Mouse (Mus musculus): ENCODE measurements at regions not wholly inside any gene's neighbourhood (a gene's known extent, or its start where the extent isn't known, plus 50 kb on each side); places are given as distances from the start of the nearest gene placed in this dataset.

DNA sequence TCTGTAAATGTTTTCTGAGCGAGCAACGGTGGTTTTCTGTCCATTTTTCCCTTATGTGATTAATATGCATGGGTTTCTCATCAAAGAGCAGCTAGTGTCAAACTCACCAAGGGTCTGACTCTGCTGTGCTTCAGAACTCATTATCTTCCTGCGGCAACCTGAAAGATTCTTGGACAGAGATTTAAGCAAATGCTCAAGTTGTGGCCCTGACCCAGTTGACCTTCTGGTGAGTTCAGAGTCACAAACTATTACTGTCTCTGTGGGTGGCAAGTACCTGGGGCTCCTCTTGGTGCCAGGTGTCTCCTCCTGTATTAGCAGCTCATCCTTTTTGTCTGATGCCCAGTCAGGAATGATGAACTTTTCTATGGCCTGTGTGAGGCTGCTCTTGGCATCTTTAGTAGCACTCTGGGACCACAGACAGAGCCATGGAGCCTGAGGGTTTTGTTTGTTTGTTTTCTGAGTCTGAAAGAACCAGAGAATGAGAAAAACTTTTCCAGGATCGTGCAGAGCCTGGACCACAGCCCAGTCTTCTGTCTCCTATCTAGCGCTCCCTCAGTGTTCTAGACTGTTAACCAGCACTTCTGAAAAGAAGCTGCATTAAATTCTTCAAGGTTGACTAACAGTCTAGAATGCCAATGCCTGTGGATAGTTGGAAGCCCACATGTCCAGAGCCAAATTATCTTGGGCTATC is 124.1 kb upstream of the Wscd1 start:
- 64% methylated on average over 5 of the region's 5 CpGs for WGBS

DNA sequence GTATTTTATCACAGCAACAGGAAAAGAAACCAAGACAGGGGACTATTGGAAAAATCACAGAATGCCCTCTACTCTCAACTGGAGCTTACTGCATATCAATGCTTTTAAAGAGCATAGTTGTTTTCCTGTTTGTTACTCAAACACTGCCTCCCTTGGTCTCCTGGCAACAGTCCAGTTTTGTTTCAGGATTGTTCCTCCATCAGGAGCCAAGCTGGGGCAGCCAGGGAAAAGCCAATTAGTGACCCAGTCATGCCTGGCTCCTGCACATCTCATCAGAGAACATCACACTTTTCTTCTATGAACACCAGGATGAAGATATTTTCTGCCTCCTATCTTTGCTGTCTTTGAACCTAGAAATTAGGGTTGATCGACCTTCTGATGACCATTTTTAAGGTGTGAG is 113.6 kb upstream of the Wscd1 start:
- WGBS, result 79% methylated on average over 1 of the region's 1 CpGs
- H3K4me1 ChIP-seq (replicated peaks), result peaks cover 14% of the 10 kb centered on the region; the same call in 1 of the 2 replicates
- H3K27me3 ChIP-seq, result no peaks in the 10 kb centered on the region
- H3K4me2 ChIP-seq, result no peak overlapping the region
- no peak for ATAC-seq (ENCODE audit: low FRiP score, low read depth)
- H3K27ac ChIP-seq (replicated peaks), result no peak overlapping the region
- no peak overlapping the region for H3K9ac ChIP-seq
- H3K4me3 ChIP-seq, result no peak overlapping the region
- H3K36me3 ChIP-seq, result no peaks in the 10 kb centered on the region
- H3K9me3 ChIP-seq, result no peaks in the 10 kb centered on the region

More for the DNA sequence above, 124.1 kb upstream of the Wscd1 start:
- H3K9me3 ChIP-seq, result no peaks in the 10 kb centered on the region
- no peaks in the 10 kb centered on the region for H3K36me3 ChIP-seq
- H3K27me3 ChIP-seq, result no peaks in the 10 kb centered on the region
- H3K9ac ChIP-seq, result no peak overlapping the region
- no peak overlapping the region for H3K4me2 ChIP-seq
- no peak overlapping the region for H3K4me3 ChIP-seq
- no peak for ATAC-seq (ENCODE audit: low FRiP score, low read depth)
- no peak overlapping the region for H3K27ac ChIP-seq (replicated peaks)
- H3K4me1 ChIP-seq (replicated peaks), result no peaks in the 10 kb centered on the region

GRCm38 (mm10) chr11:71636785-71637184 is 112.9 kb upstream of the Wscd1 start:
- H3K27ac ChIP-seq (replicated peaks), result 0 out of 2 replicates have a peak overlapping the region, but pooled peaks have one; percentile 21
- ATAC-seq (ENCODE audit: low FRiP score, low read depth), result peak; percentile 45; the same call in 1 of the 2 replicates
- H3K4me1 ChIP-seq (replicated peaks), result peaks cover 14% of the 10 kb centered on the region; the same call in 1 of the 2 replicates
- H3K27me3 ChIP-seq, result no peaks in the 10 kb centered on the region
- WGBS, result 16% methylated on average over 5 of the region's 5 CpGs
- H3K36me3 ChIP-seq, result no peaks in the 10 kb centered on the region
- no peak overlapping the region for H3K9ac ChIP-seq
- no peak overlapping the region for H3K4me3 ChIP-seq
- H3K4me2 ChIP-seq, result no peak overlapping the region
- H3K9me3 ChIP-seq, result no peaks in the 10 kb centered on the region

GRCm38 (mm10) chr11:71642886-71643285 is 106.8 kb upstream of the Wscd1 start:
- Histone ChIP-seq H3K4me1 (replicated peaks) (no peaks in the 10 kb centered on the region; the same call in 1 of the 2 replicates), H3K36me3 (no peaks in the 10 kb centered on the region), H3K9me3 (no peaks in the 10 kb centered on the region), H3K9ac (no peak overlapping the region), H3K4me2 (no peak overlapping the region), H3K27ac (replicated peaks) (no peak overlapping the region), H3K27me3 (no peaks in the 10 kb centered on the region), H3K4me3 (no peak overlapping the region)
- ATAC-seq (ENCODE audit: low FRiP score, low read depth), result no peak
- 82% methylated on average over 5 of the region's 5 CpGs for WGBS

DNA sequence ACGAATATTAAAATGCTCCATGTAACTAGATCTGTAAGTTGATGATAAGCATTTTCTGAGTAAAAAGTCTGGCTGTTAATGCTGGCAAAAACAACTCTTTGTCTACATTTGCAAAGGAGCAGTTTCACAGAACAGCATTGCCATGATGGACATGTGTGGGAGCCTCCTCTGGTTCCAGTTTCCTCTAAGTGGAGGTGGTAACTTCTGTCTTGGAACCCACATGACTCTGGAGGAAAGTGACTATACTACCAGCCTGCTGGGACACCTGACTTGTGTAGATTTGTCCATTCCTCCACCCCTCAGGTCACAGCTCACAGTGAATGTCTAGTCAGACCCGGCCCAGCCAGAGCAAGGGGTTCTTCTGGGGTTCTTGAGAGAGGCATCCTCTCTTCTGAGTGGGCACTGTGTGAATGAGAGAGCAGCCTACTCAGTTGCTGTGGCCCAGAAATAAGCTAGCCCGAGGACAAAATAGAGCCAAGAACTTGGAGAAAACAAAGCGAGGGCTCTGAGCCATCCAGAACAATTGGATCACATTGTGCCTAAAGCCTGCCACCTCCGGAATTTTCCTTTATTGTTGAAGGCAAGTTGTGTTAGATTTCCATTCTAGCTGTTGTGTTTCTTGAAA is 97.9 kb upstream of the Wscd1 start:
- Histone ChIP-seq H3K4me1 (replicated peaks) (peaks cover 6% of the 10 kb centered on the region; the same call in 1 of the 2 replicates), H3K27me3 (no peaks in the 10 kb centered on the region), H3K4me3 (no peak overlapping the region), H3K27ac (replicated peaks) (no peak overlapping the region), H3K9me3 (no peaks in the 10 kb centered on the region), H3K9ac (no peak overlapping the region), H3K36me3 (no peaks in the 10 kb centered on the region), H3K4me2 (no peak overlapping the region)
- WGBS, result 82% methylated on average over 5 of the region's 5 CpGs
- ATAC-seq (ENCODE audit: low FRiP score, low read depth), result no peak

DNA sequence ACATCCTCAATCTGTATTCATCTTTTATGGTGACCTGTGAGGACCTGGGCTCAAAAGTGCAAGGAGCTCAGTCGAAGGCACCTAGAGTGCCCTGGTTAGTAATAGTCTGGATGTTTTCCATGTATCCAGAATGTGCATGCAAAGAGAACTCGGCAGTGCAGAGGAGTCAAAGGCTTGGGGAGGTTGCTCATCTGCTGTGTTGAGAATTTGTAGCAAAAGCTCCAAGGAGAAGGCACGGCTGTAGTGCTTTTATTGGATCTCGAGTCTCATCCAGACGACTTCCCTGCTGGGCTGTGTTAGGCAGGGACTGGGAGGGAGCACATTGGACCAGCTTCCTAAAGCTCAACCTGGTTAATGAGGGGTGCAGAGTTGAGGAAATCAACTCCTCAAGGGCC is 97.3 kb upstream of the Wscd1 start:
- ATAC-seq (ENCODE audit: low FRiP score, low read depth), result no peak
- H3K27me3 ChIP-seq, result no peaks in the 10 kb centered on the region
- 74% methylated on average over 5 of the region's 5 CpGs for WGBS
- H3K4me3 ChIP-seq, result no peak overlapping the region
- H3K4me2 ChIP-seq, result no peak overlapping the region
- H3K4me1 ChIP-seq (replicated peaks), result peaks cover 7% of the 10 kb centered on the region; the same call in 1 of the 2 replicates
- no peaks in the 10 kb centered on the region for H3K9me3 ChIP-seq
- H3K27ac ChIP-seq (replicated peaks), result no peak overlapping the region
- H3K9ac ChIP-seq, result no peak overlapping the region
- no peaks in the 10 kb centered on the region for H3K36me3 ChIP-seq

DNA sequence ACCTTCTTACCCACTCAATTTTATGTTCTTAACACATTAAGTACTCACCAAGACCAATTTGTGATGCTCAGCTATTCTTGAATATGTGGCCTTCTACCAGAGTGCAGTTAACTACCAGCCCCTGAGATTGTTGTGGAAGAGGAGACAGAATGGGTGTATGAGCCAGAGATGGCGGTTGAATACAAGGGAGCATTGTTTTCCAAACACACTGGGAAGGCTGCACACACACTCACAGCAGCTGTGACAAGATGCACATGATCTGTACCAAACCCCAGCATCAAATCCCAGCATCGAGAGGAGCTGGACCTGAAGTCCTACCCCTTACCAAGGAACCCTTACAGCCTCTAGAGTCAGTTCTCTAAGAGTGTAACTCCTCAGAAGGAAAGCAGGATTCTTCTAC is 91.4 kb upstream of the Wscd1 start:
- Histone ChIP-seq H3K4me2 (no peak overlapping the region), H3K27ac (replicated peaks) (no peak overlapping the region), H3K27me3 (no peaks in the 10 kb centered on the region), H3K9me3 (no peaks in the 10 kb centered on the region), H3K36me3 (no peaks in the 10 kb centered on the region), H3K4me1 (replicated peaks) (0 out of 2 replicates have a peak, but pooled peaks cover 3% of the 10 kb centered on the region), H3K4me3 (no peak overlapping the region), H3K9ac (no peak overlapping the region)
- WGBS, result 56% methylated on average over 2 of the region's 2 CpGs
- ATAC-seq (ENCODE audit: low FRiP score, low read depth), result no peak

GRCm38 (mm10) chr11:71670111-71671050 is 79.3 kb upstream of the Wscd1 start:
- Histone ChIP-seq H3K9me3 (no peaks in the 10 kb centered on the region), H3K27me3 (no peaks in the 10 kb centered on the region), H3K27ac (replicated peaks) (no peak overlapping the region), H3K4me2 (no peak overlapping the region), H3K4me3 (no peak overlapping the region), H3K4me1 (replicated peaks) (no peaks in the 10 kb centered on the region; the same call in 1 of the 2 replicates), H3K9ac (no peak overlapping the region), H3K36me3 (no peaks in the 10 kb centered on the region)
- 56% methylated on average over 19 of the region's 19 CpGs for WGBS
- ATAC-seq (ENCODE audit: low FRiP score, low read depth), result peak; percentile 79

DNA sequence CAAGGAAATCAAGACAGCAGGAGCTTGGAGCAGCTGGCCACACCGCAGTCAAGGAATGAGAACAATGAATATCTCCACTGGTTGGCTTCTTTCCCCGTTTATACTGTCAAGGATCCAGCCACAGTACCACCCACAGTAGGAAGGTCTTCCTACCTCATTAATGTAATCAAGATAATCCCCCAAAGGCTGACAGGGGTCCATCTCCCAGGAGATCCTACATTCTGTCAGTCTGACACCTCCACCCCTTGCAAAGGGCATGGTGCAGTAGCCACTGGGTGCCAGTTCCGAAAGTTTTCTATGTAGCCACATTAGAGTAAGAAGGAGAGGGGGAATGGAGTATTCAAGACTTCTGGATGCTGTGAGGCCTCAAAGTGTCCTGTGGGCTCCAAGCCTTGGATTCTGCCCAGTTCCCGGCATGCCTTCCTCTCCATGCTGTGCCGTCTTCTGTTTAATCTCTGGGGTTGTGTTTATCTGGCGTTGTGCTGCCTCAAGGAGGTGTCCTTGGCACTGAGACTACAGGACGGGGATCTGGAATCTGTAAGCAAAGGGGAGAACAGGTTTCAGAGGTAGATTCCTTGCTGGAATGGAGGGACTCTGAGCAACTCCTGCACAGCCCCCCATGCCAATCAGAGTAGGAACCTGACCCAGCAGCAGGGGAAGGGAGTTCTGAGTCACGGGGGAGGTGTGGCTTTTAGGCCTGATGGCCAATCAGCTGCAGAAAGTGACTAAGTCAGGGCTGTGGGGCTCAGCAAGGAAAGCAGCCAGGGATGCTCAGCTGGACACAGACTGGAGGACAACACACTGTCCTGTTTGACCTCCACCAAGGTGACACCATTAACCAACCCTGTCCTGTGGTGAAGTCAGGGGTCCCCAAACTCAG is 77.3 kb upstream of the Wscd1 start:
- Histone ChIP-seq H3K4me2 (no peak overlapping the region), H3K4me1 (replicated peaks) (peaks cover 6% of the 10 kb centered on the region; the same call in 1 of the 2 replicates), H3K27me3 (no peaks in the 10 kb centered on the region), H3K9me3 (no peaks in the 10 kb centered on the region), H3K4me3 (no peak overlapping the region), H3K27ac (replicated peaks) (no peak overlapping the region), H3K9ac (no peak overlapping the region), H3K36me3 (no peaks in the 10 kb centered on the region)
- ATAC-seq (ENCODE audit: low FRiP score, low read depth), result no peak
- 47% methylated on average over 8 of the region's 8 CpGs for WGBS

- Histone ChIP-seq H3K4me1 (replicated peaks) (peaks cover 6% of the 10 kb centered on the region; the same call in 1 of the 2 replicates), H3K9ac (no peak overlapping the region), H3K27me3 (no peaks in the 10 kb centered on the region), H3K4me2 (no peak overlapping the region), H3K36me3 (no peaks in the 10 kb centered on the region), H3K27ac (replicated peaks) (no peak overlapping the region), H3K4me3 (no peak overlapping the region), H3K9me3 (no peaks in the 10 kb centered on the region)
- ATAC-seq (ENCODE audit: low FRiP score, low read depth), result no peak
- 42% methylated on average over 5 of the region's 5 CpGs for WGBS
Observed at GRCm38 (mm10) chr11:71674319-71674718, 75.4 kb upstream of the Wscd1 start.

GRCm38 (mm10) chr11:71675714-71676313 is 73.9 kb upstream of the Wscd1 start:
- Histone ChIP-seq H3K9ac (no peak overlapping the region), H3K27me3 (no peaks in the 10 kb centered on the region), H3K9me3 (no peaks in the 10 kb centered on the region), H3K4me1 (replicated peaks) (0 out of 2 replicates have a peak, but pooled peaks cover 6% of the 10 kb centered on the region), H3K4me3 (no peak overlapping the region), H3K27ac (replicated peaks) (no peak overlapping the region), H3K36me3 (no peaks in the 10 kb centered on the region), H3K4me2 (no peak overlapping the region)
- 48% methylated on average over 3 of the region's 3 CpGs for WGBS
- ATAC-seq (ENCODE audit: low FRiP score, low read depth), result no peak

Data from hindbrain, embryonic 15.5 days (tissue).